Mouse (Mus musculus): ENCODE measurements around the gene Dguok. TPM values are rescaled to one million over a fixed set of nuclear protein-coding genes. Genes with fewer than 3 reads are reported as not detected.

The Dguok gene
- polyA plus RNA-seq, 1 experiment from 2014 or later = 62.6 TPM

GRCm38 (mm10) chr6:83475431-83475830 lies 31.3 kb downstream of the Dguok start:
- no peak overlapping the region for H3K4me2 ChIP-seq (replicated peaks)
- H3K9me3 ChIP-seq = no peaks in the 10 kb centered on the region
- ATAC-seq (ENCODE audit: low FRiP score, low read depth) = no peak
- 85% methylated on average over 7 of the region's 7 CpGs for WGBS
- no peaks in the 10 kb centered on the region for H3K27me3 ChIP-seq
- H3K36me3 ChIP-seq = peaks cover 12% of the 10 kb centered on the region
- no peak overlapping the region for H3K9ac ChIP-seq (replicated peaks)
- H3K4me3 ChIP-seq = no peak overlapping the region
- H3K4me1 ChIP-seq = no peaks in the 10 kb centered on the region
- H3K27ac ChIP-seq (replicated peaks) = no peak overlapping the region

GRCm38 (mm10) chr6:83473240-83473639 lies 33.5 kb downstream of the Dguok start:
- no peak overlapping the region for H3K4me3 ChIP-seq
- ATAC-seq (ENCODE audit: low FRiP score, low read depth) = no peak
- no peaks in the 10 kb centered on the region for H3K27me3 ChIP-seq
- H3K9me3 ChIP-seq = no peaks in the 10 kb centered on the region
- H3K27ac ChIP-seq (replicated peaks) = no peak overlapping the region
- no peak overlapping the region for H3K9ac ChIP-seq (replicated peaks)
- no peaks in the 10 kb centered on the region for H3K36me3 ChIP-seq
- 84% methylated on average over 9 of the region's 9 CpGs for WGBS
- no peaks in the 10 kb centered on the region for H3K4me1 ChIP-seq
- no peak overlapping the region for H3K4me2 ChIP-seq (replicated peaks)

GRCm38 (mm10) chr6:83471739-83472138 lies 35.0 kb downstream of the Dguok start:
- ATAC-seq (ENCODE audit: low FRiP score, low read depth) = no peak
- Histone ChIP-seq H3K27ac (replicated peaks) (no peak overlapping the region), H3K4me1 (no peaks in the 10 kb centered on the region), H3K9me3 (no peaks in the 10 kb centered on the region), H3K9ac (replicated peaks) (no peak overlapping the region), H3K4me3 (no peak overlapping the region), H3K36me3 (no peaks in the 10 kb centered on the region), H3K4me2 (replicated peaks) (no peak overlapping the region), H3K27me3 (no peaks in the 10 kb centered on the region)
- 92% methylated on average over 7 of the region's 7 CpGs for WGBS

- H3K4me2 ChIP-seq (replicated peaks) = no peak overlapping the region
- no peak overlapping the region for H3K27ac ChIP-seq (replicated peaks)
- no peak for ATAC-seq (ENCODE audit: low FRiP score, low read depth)
- no peaks in the 10 kb centered on the region for H3K9me3 ChIP-seq
- H3K36me3 ChIP-seq = no peaks in the 10 kb centered on the region
- H3K4me1 ChIP-seq = no peaks in the 10 kb centered on the region
- no peak overlapping the region for H3K4me3 ChIP-seq
- 0 out of 2 replicates have a peak, but pooled peaks cover 3% of the 10 kb centered on the region for H3K27me3 ChIP-seq
- no peak overlapping the region for H3K9ac ChIP-seq (replicated peaks)
Observed at GRCm38 (mm10) chr6:83464011-83464410, 42.8 kb downstream of the Dguok start.

GRCm38 (mm10) chr6:83459034-83459644 lies 47.6 kb downstream of the Dguok start, which contains the start of gene Tet3:
Tet3 (minus strand) TSS chr6:83459084.
- peaks cover 25% of the 10 kb centered on the region for H3K4me1 ChIP-seq
- no peak within 1 kb of the TSS for H3K27ac ChIP-seq (replicated peaks)
- ATAC-seq (ENCODE audit: low FRiP score, low read depth) = no peak
- WGBS = 87% methylated on average over 4 of the region's 4 CpGs
- no peaks in the 10 kb centered on the region for H3K9me3 ChIP-seq
- no peaks in the 10 kb centered on the region for H3K36me3 ChIP-seq
- no peak within 1 kb of the TSS for H3K4me3 ChIP-seq
- H3K27me3 ChIP-seq = peaks cover 8% of the 10 kb centered on the region; the same call in 1 of the 2 replicates
- H3K9ac ChIP-seq (replicated peaks) = no peak within 1 kb of the TSS
- H3K4me2 ChIP-seq (replicated peaks) = no peak within 1 kb of the TSS

- H3K4me3 ChIP-seq = peak overlapping the region; percentile 89
- H3K9me3 ChIP-seq = no peaks in the 10 kb centered on the region
- 4% methylated on average over 33 of the region's 33 CpGs for WGBS
- H3K27me3 ChIP-seq = peaks cover 8% of the 10 kb centered on the region; the same call in 1 of the 2 replicates
- H3K4me2 ChIP-seq (replicated peaks) = peak overlapping the region; percentile 91
- H3K4me1 ChIP-seq = peaks cover 44% of the 10 kb centered on the region
- H3K9ac ChIP-seq (replicated peaks) = peak overlapping the region; percentile 97
- ATAC-seq (ENCODE audit: low FRiP score, low read depth) = no peak; the same call in none of the 2 replicates
- no peaks in the 10 kb centered on the region for H3K36me3 ChIP-seq
- H3K27ac ChIP-seq (replicated peaks) = peak overlapping the region; percentile 98
Observed at GRCm38 (mm10) chr6:83456984-83457810, 49.6 kb downstream of the Dguok start.

- peaks cover 52% of the 10 kb centered on the region for H3K4me1 ChIP-seq
- peak; percentile 77 for ATAC-seq (ENCODE audit: low FRiP score, low read depth)
- WGBS = under 1% methylated on average over 86 of the region's 105 CpGs
- peak overlapping the region; percentile 97 for H3K9ac ChIP-seq (replicated peaks)
- H3K27me3 ChIP-seq = peaks cover 8% of the 10 kb centered on the region; the same call in 1 of the 2 replicates
- no peaks in the 10 kb centered on the region for H3K36me3 ChIP-seq
- H3K9me3 ChIP-seq = no peaks in the 10 kb centered on the region
- peak overlapping the region; percentile 89 for H3K4me3 ChIP-seq
- peak overlapping the region; percentile 91 for H3K4me2 ChIP-seq (replicated peaks)
- H3K27ac ChIP-seq (replicated peaks) = peak overlapping the region; percentile 98
Observed at GRCm38 (mm10) chr6:83456131-83456983, 50.4 kb downstream of the Dguok start.

- ATAC-seq (ENCODE audit: low FRiP score, low read depth) = peak; percentile 48
- Histone ChIP-seq H3K36me3 (0 out of 2 replicates have a peak, but pooled peaks cover 8% of the 10 kb centered on the region), H3K4me2 (replicated peaks) (peak overlapping the region; percentile 91), H3K27ac (replicated peaks) (peak overlapping the region; percentile 98), H3K4me1 (peaks cover 60% of the 10 kb centered on the region), H3K4me3 (peak overlapping the region; percentile 89), H3K9me3 (no peaks in the 10 kb centered on the region), H3K9ac (replicated peaks) (peak overlapping the region; percentile 97), H3K27me3 (peaks cover 8% of the 10 kb centered on the region; the same call in 1 of the 2 replicates)
- WGBS = 2% methylated on average over 36 of the region's 41 CpGs
Observed at GRCm38 (mm10) chr6:83455328-83456130, 51.2 kb downstream of the Dguok start.

- Histone ChIP-seq H3K9me3 (no peaks in the 10 kb centered on the region), H3K4me1 (peaks cover 78% of the 10 kb centered on the region), H3K4me2 (replicated peaks) (peak overlapping the region; percentile 91), H3K4me3 (peak overlapping the region; percentile 89), H3K9ac (replicated peaks) (peak overlapping the region; percentile 97), H3K36me3 (peaks cover 16% of the 10 kb centered on the region), H3K27ac (replicated peaks) (0 out of 2 replicates have a peak overlapping the region, but pooled peaks have one; percentile 15), H3K27me3 (peaks cover 5% of the 10 kb centered on the region; the same call in 1 of the 2 replicates)
- no peak for ATAC-seq (ENCODE audit: low FRiP score, low read depth)
- 46% methylated on average over 11 of the region's 11 CpGs for WGBS
Observed at GRCm38 (mm10) chr6:83453706-83454105, 53.1 kb downstream of the Dguok start.

- H3K4me3 ChIP-seq = no peak overlapping the region
- H3K27me3 ChIP-seq = no peaks in the 10 kb centered on the region
- no peaks in the 10 kb centered on the region for H3K9me3 ChIP-seq
- no peak overlapping the region for H3K27ac ChIP-seq (replicated peaks)
- no peak overlapping the region for H3K9ac ChIP-seq (replicated peaks)
- H3K4me1 ChIP-seq = peaks cover 83% of the 10 kb centered on the region
- H3K4me2 ChIP-seq (replicated peaks) = peak overlapping the region; percentile 3; the same call in 1 of the 2 replicates
- 83% methylated on average over 9 of the region's 9 CpGs for WGBS
- H3K36me3 ChIP-seq = peaks cover 43% of the 10 kb centered on the region
- no peak for ATAC-seq (ENCODE audit: low FRiP score, low read depth)
Observed at GRCm38 (mm10) chr6:83450451-83451303, 56.1 kb downstream of the Dguok start.
